Mouse (Mus musculus) olfactory bulb, adult 2 months (tissue): ENCODE data around the gene Ttc38.

Source experiments
- CTCF ChIP-seq: fragments of 200-500 bp; IDR thresholded peaks from 2 replicates; pipeline ENCODE4 v1.5.1; 2012; ENCODE audit warnings: low read depth, mild to moderate bottlenecking, low read length, moderate library complexity; ENCODE audit not compliant: insufficient read depth
- POLR2A ChIP-seq: fragments of 200-500 bp; IDR thresholded peaks from 2 replicates; pipeline ENCODE4 v1.6.1; 2012; ENCODE audit warnings: mild to moderate bottlenecking, low read depth, low read length, moderate library complexity; ENCODE audit not compliant: insufficient read depth

DNA sequence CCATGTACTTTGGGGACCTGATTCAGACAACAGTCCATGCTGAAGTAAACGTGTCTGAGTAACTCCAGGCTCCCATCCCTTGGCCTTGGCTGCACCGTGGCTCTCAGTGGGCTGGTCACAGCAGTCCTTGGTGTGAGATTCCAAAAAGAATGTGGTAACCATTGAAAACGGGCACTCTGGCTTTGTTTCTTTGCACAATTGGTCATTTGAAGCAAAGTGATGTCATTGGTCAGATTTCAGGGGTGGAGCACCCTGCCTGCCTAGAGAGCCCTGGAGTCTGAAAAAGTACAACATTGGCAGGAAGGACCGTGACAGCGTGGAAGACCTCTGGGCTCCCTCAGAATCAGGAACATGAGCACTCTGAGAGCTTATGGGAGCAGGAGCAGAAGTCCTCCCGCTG lies 67.3 kb downstream of the Ttc38 start:
- TF ChIP-seq CTCF (no peak), POLR2A (no peak)
